Mouse (Mus musculus) lung, adult 2 months (tissue): ENCODE results near the gene Nxpe4. TPM values are rescaled to one million over a fixed set of nuclear protein-coding genes. Genes with fewer than 3 reads are reported as not detected.

Experiments used
- DNase-seq: peaks from one replicate; pipeline ENCODE4 v3.0.0; 2022
- H3K4me1 ChIP-seq: fragments of 200-500 bp; 2 replicates; pipeline ENCODE4 v1.6.1; 2011; ENCODE audit warnings: low read length; ENCODE audit not compliant: control insufficient read depth, insufficient read depth
- H3K4me3 ChIP-seq: fragments of 200-500 bp; replicated peaks from 2 replicates; pipeline ENCODE3; 2011; ENCODE audit warnings: low read depth, mild to moderate bottlenecking, control low read depth, low read length; ENCODE audit errors: extremely low read depth
- CTCF ChIP-seq: fragments of 200-500 bp; IDR thresholded peaks from 2 replicates; pipeline ENCODE4 v1.5.1; 2011; ENCODE audit warnings: mild to moderate bottlenecking, low read length, control low read depth; ENCODE audit not compliant: insufficient read depth
- POLR2A ChIP-seq: fragments of 200-500 bp; IDR thresholded peaks from 2 replicates; pipeline ENCODE4 v1.6.1; 2011; ENCODE audit warnings: low read depth, mild to moderate bottlenecking, control low read depth, low read length, borderline replicate concordance; ENCODE audit errors: extremely low read depth
- WGBS: fragments of 180-500 bp; shearing (Covaris S2); methylation state at CpG from one replicate; pipeline ENCODE4 v1.1.7; 2018; 5-methylcytosine and 5-hydroxymethylcytosine counted together
- polyA plus RNA-seq: library from polyadenylated mRNA; depleted of rRNA; stranded (reverse); fragments of >200 nt; gene quantifications from 2 replicates; pipeline ENCODE4 v1.2.3, GENCODE M21; 2012

Nxpe4 gene
- polyA plus RNA-seq, 1 experiment: 5.1 TPM

DNA sequence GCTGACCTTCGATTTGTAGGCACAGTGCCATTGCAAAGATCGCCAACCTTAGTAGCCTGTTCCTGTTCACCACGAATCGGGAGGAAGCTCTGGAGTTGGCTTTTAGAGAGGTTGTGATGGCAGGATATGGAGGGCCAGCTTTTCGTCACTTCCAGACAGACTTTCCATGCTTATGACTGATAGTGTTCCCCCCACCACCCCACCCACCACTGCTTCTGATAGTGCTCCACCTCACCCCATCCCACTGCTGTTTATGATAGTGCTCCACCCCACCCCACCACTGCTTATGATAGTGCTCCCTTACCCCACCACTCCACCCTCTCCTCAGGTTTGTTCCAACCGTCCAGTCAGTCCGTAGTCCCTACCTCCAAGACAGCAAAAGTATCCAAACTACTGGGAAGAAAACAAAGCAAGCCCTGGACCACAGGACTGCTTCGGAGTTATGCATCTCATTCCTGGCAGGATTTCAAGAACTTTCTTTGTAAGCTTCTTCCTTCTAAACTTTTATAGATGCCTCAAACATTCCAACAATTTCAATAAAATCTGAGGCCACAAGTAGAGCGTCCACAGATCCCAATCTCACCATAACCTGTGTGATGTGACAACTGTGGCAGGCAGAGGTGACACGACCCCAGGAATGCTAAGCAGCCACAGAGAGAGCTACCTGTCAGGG, 179.0 kb downstream of the Nxpe4 start:
- peaks cover 5% of the 10 kb centered on the region for H3K4me1 ChIP-seq
- no peak overlapping the region for H3K4me3 ChIP-seq
- WGBS: 51% methylated on average over 10 of the region's 10 CpGs
- no peak for DNase-seq
- TF ChIP-seq CTCF: no peak

DNA sequence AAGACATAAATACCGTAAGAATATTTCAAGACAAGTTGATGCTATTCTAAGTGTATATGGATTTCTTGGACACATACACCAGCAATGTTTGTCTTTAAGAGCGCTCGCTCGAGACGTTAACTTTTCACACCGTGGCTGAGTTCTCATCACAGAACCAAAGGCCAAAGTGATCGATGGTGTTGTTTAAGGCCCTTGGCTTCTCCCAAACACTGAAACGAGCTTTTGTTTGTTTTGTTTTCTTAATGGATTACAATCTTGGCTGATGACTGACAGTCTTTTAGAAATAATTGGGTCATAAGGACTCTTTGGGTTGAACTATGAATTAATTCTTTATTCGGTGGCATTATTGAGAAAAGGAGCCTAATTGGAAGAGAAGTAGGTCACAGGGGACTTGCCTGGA, 183.6 kb downstream of the Nxpe4 start:
- no peak for TF ChIP-seq CTCF
- TF ChIP-seq POLR2A: no peak
- WGBS: 63% methylated on average over 9 of the region's 9 CpGs
- no peak for DNase-seq
- H3K4me1 ChIP-seq: peaks cover 5% of the 10 kb centered on the region
- no peak overlapping the region for H3K4me3 ChIP-seq

GRCm38 (mm10) chr9:48345866-48346265, 184.0 kb downstream of the Nxpe4 start:
- WGBS: 78% methylated on average over 3 of the region's 3 CpGs
- peaks cover 7% of the 10 kb centered on the region for H3K4me1 ChIP-seq
- no peak overlapping the region for H3K4me3 ChIP-seq
- no peak for DNase-seq
- TF ChIP-seq CTCF (no peak), POLR2A (no peak)

DNA sequence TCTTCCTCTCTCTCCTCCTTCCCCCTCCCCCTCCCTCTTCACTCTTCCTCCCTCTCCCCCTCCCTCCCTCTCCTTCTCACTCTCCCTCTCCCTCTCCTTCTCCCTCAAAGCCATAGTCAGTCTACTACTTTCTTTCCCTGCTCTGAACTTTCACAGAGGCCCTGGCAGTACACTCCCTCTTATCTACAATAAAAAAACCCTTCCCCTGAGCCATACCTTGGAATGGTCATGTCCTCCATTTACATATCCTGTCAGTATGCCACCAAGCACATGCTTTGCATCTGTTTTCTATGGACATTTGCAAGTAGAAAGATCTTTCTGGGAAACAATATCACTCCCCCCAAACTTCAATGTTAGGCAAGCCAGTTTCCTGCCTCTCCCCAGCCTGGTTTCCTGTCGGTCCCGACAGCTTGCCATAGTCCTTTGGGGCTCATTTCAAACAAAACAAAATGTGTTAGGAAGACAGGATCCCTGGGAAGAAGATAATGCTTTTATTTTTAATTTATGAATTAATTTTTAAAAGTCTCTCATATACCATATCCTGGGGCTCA, 191.4 kb downstream of the Nxpe4 start, which contains the start of gene Nxpe2:
Gene Nxpe2 (minus strand): TSS at position 307 of the 551 bp plus-strand sequence.
- Histone ChIP-seq H3K4me1 (peaks cover 9% of the 10 kb centered on the region), H3K4me3 (no peak within 1 kb of the TSS)
- WGBS: 38% methylated on average over 2 of the region's 2 CpGs
- DNase-seq: no peak
- no peak for TF ChIP-seq POLR2A
- TF ChIP-seq CTCF: no peak

GRCm38 (mm10) chr9:48354122-48354521, 192.3 kb downstream of the Nxpe4 start:
- Histone ChIP-seq H3K4me1 (peaks cover 9% of the 10 kb centered on the region), H3K4me3 (no peak overlapping the region)
- no peak for TF ChIP-seq CTCF
- TF ChIP-seq POLR2A: no peak
- no peak for DNase-seq
- 69% methylated on average over 4 of the region's 4 CpGs for WGBS

DNA sequence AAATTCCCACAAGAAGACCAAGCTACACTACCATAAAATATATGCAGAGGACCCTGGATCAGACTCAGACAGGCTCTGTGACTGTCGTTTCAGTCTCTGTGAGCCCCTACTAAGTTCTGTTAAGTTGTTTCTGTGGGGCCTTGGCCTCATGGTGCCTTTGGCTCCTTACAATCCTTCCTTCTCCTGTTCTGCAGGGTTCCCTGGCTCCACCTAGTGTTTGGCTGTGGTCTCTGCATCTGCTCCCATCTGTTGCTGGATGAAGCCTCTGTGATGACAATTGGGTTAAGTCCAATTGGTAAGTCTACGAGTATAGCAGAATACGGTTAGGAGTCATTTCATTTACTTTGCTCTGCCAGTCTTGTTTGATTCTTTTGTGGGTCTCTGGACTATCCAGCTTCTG, 193.0 kb downstream of the Nxpe4 start:
- Histone ChIP-seq H3K4me3 (no peak overlapping the region), H3K4me1 (peaks cover 9% of the 10 kb centered on the region)
- no peak for TF ChIP-seq POLR2A
- peak; percentile 98 for TF ChIP-seq CTCF
- 21% methylated on average over 3 of the region's 3 CpGs for WGBS
- DNase-seq: peak; percentile 68

- Histone ChIP-seq H3K4me3 (no peak overlapping the region), H3K4me1 (peaks cover 6% of the 10 kb centered on the region)
- TF ChIP-seq POLR2A: no peak
- no peak for TF ChIP-seq CTCF
- DNase-seq: no peak
- WGBS: 78% methylated on average over 3 of the region's 3 CpGs
These were observed 195.3 kb downstream of the Nxpe4 start for GRCm38 (mm10) chr9:48357097-48357496.

DNA sequence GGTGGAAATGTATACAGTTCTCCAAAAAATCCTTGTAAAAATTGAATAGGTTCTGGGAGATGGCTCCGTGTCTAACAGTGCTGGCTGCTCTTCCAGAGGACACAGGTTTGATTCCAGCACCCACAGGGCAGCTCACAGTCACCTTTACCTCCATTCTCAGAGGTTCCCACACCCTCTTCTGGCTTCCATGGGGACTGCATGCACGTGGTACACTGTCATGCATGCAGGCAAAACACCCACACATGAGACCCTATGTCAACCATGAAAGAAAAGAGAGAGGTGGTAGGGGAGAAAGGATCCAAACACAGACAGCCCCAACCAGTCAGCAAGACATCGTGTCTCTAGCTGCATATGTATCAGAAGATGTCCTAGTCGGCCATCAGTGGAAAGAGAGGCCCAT, 199.0 kb downstream of the Nxpe4 start:
- TF ChIP-seq CTCF (peak; percentile 4; the same call in 1 of the 2 replicates), POLR2A (no peak)
- Histone ChIP-seq H3K4me3 (no peak overlapping the region), H3K4me1 (no peaks in the 10 kb centered on the region)
- 73% methylated on average over 4 of the region's 4 CpGs for WGBS
- DNase-seq: no peak

GRCm38 (mm10) chr9:48361815-48362631, 200.2 kb downstream of the Nxpe4 start:
- Histone ChIP-seq H3K4me3 (no peak overlapping the region), H3K4me1 (no peaks in the 10 kb centered on the region)
- 66% methylated on average over 14 of the region's 14 CpGs for WGBS
- no peak for TF ChIP-seq POLR2A
- no peak for TF ChIP-seq CTCF
- DNase-seq: no peak
